Mouse (Mus musculus) c-Kit-negative CD71-positive TER-119-positive erythroid progenitor cells, embryonic 14.5 days (primary cell): ENCODE results near the gene Gatd1.
"Not testable (repeated sequence)": the region's sequence is repeated elsewhere in the genome, so short reads cannot be mapped to it uniquely, and the experiment has no call there.

Source experiments
- DNase-seq: peaks from one replicate; pipeline ENCODE4 v3.0.0-alpha.2; 2013; ENCODE audit warnings: low read depth, low spot score

Gene Gatd1

GRCm38 (mm10) chr7:141429310-141429709 is 15.4 kb upstream of the Gatd1 start, which contains the start of gene Cend1:
TSS of gene Cend1 (minus strand) at chr7:141429491.
- DNase-seq = no peak

GRCm38 (mm10) chr7:141428701-141429100 is 14.8 kb upstream of the Gatd1 start:
- DNase-seq = no peak

- no peak for DNase-seq
These were observed 13.2 kb upstream of the Gatd1 start for GRCm38 (mm10) chr7:141426948-141427730.

GRCm38 (mm10) chr7:141423811-141424210 is 9.9 kb upstream of the Gatd1 start:
- DNase-seq = no peak

GRCm38 (mm10) chr7:141420030-141420702 is 6.2 kb upstream of the Gatd1 start:
- DNase-seq = no peak

- DNase-seq = no peak
These were observed 5.0 kb upstream of the Gatd1 start for GRCm38 (mm10) chr7:141418970-141419369.

- no peak for DNase-seq
These were observed 4.1 kb upstream of the Gatd1 start for GRCm38 (mm10) chr7:141417731-141418681.

GRCm38 (mm10) chr7:141416144-141416841 is 2.4 kb upstream of the Gatd1 start:
- DNase-seq = no peak

GRCm38 (mm10) chr7:141413331-141413730 is 605 bp downstream of the Gatd1 start:
- DNase-seq = no peak

- DNase-seq = no peak
These were observed 2.3 kb downstream of the Gatd1 start for GRCm38 (mm10) chr7:141411667-141412066.

- no peak for DNase-seq
These were observed 3.3 kb downstream of the Gatd1 start for GRCm38 (mm10) chr7:141410631-141411030.

- DNase-seq = peak; percentile 72
These were observed 5.1 kb downstream of the Gatd1 start for GRCm38 (mm10) chr7:141408833-141409232.

- DNase-seq = not testable (repeated sequence)
These were observed 6.3 kb downstream of the Gatd1 start for GRCm38 (mm10) chr7:141407670-141408069.

GRCm38 (mm10) chr7:141405466-141405865 is 8.5 kb downstream of the Gatd1 start:
- DNase-seq = no peak

GRCm38 (mm10) chr7:141403305-141403704 is 10.6 kb downstream of the Gatd1 start:
- DNase-seq = no peak

- DNase-seq = no peak
These were observed 18.6 kb downstream of the Gatd1 start for GRCm38 (mm10) chr7:141395348-141395747.

- peak; percentile 81 for DNase-seq
These were observed 19.2 kb downstream of the Gatd1 start for GRCm38 (mm10) chr7:141394771-141395170.

GRCm38 (mm10) chr7:141394158-141394557 is 19.8 kb downstream of the Gatd1 start:
- DNase-seq = peak; percentile 67

- peak; percentile 88 for DNase-seq
These were observed 21.2 kb downstream of the Gatd1 start for GRCm38 (mm10) chr7:141392552-141393222.
